Mouse (Mus musculus) liver, adult 2 months (tissue): ENCODE data around the gene Nsd2. TPM values are rescaled to one million over a fixed set of nuclear protein-coding genes. Genes with fewer than 3 reads are reported as not detected.

Experiments used
- DNase-seq: peaks from one replicate; pipeline ENCODE4 v3.0.0-alpha.2; 2011; ENCODE audit warnings: low read depth, low spot score; ENCODE audit errors: extremely low read depth
- H3K27ac ChIP-seq: fragments of 200-500 bp; replicated peaks from 2 replicates; pipeline ENCODE4 v1.5.1; 2012; ENCODE audit warnings: low read depth, mild to moderate bottlenecking, control low read depth, inconsistent platforms, low read length; ENCODE audit not compliant: insufficient read depth
- H3K27me3 ChIP-seq: fragments of 200-500 bp; 2 replicates; pipeline ENCODE4 v1.6.1; 2012; ENCODE audit warnings: mild to moderate bottlenecking, moderate library complexity, low read length, inconsistent platforms; ENCODE audit not compliant: control insufficient read depth, insufficient read depth
- H3K36me3 ChIP-seq: fragments of 200-500 bp; 2 replicates; pipeline ENCODE4 v1.6.1; 2012; ENCODE audit warnings: low read length, inconsistent platforms; ENCODE audit not compliant: control insufficient read depth, insufficient read depth
- H3K4me1 ChIP-seq: fragments of 200-500 bp; 2 replicates; pipeline ENCODE4 v1.6.1; 2011; ENCODE audit warnings: low read length; ENCODE audit not compliant: control insufficient read depth, insufficient read depth
- H3K4me3 ChIP-seq: fragments of 200-500 bp; 2 replicates; pipeline ENCODE4 v1.5.1; 2011; ENCODE audit warnings: low read depth, mild to moderate bottlenecking, control low read depth, low read length, moderate library complexity; ENCODE audit not compliant: insufficient read depth
- H3K79me2 ChIP-seq: fragments of 200-500 bp; 2 replicates; pipeline ENCODE4 v1.6.1; 2012; ENCODE audit warnings: inconsistent platforms, mild to moderate bottlenecking, low read length, moderate library complexity; ENCODE audit not compliant: control insufficient read depth, insufficient read depth
- H3K9ac ChIP-seq: fragments of 200-500 bp; 2 replicates; pipeline ENCODE4 v1.6.1; 2012; ENCODE audit warnings: low read depth, mild to moderate bottlenecking, control low read depth, inconsistent platforms, low read length
- CTCF ChIP-seq: fragments of 200-500 bp; IDR thresholded peaks from 2 replicates; pipeline ENCODE4 v1.5.1; 2011; ENCODE audit warnings: low read depth, low read length, control low read depth
- POLR2A ChIP-seq: fragments of 200-500 bp; IDR thresholded peaks from 2 replicates; pipeline ENCODE4 v1.6.1; 2011; ENCODE audit warnings: low read length, control low read depth; ENCODE audit not compliant: insufficient read depth; ENCODE audit errors: extremely low read depth
- WGBS: fragments of 180-500 bp; shearing (Covaris S2); methylation state at CpG from one replicate; pipeline ENCODE4 v1.1.7; 2018; 5-methylcytosine and 5-hydroxymethylcytosine counted together
- polyA plus RNA-seq: library from polyadenylated mRNA; depleted of rRNA; stranded (reverse); fragments of >200 nt; gene quantifications from 2 replicates; pipeline ENCODE4 v1.2.3, GENCODE M21; 2012; rRNA removed
- total RNA-seq: library from RNA; depleted of rRNA; stranded (reverse); fragments of >200 nt; gene quantifications from 2 replicates; pipeline ENCODE4 v1.2.3, GENCODE M21; 2014; rRNA removed

Gene Nsd2
- total RNA-seq (8.8 and 9.3 TPM in 2 replicates), polyA plus RNA-seq (2.5 and 2.6 TPM in 2 replicates)

DNA sequence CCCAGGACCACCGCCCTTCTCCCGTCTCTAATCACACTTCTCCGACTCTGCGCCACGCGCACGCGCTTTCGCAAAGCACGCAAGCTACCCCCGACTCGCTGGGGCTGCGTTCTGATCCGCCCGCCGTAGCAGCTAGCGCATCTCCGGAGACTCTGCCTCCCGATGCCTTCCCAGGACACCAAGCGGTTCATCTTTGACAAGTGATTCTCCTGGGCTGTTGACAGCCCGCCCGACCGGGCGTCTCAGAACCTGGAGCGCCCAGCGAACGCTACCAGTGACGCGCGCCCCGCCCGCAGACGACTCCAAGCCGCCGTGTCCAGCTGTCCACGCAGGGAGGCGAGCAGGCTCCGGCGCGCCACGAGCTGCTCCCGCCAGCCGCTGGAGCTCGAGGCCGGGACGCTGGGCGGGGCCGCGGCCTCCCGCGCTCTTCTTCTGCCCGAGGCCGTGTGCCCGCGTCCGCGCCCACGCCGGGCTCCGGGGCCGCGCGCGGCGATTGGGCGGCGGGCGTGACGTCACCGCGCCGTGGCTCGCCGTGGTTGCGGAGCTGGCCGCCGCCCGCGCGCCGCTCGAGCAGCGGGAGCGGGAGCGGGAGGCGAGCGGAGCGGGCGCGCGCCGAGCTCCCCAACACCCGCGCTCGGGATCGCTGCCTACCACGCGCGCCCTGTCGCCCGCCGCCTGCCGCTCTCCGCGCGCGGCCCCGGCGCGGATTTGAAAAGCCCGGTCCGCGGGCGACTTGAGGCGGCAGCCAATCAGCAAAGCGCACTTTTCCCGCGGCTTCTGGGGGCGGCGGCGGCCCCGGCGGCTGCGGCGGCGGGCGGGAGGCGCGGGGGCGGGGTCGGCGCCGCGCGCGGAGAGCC lies at the start of gene Nsd2:
Nsd2 (plus strand) TSS at position 850 of the 857 bp plus-strand sequence.
- no peaks in the 10 kb centered on the region for H3K27me3 ChIP-seq
- H3K36me3 ChIP-seq, result no peaks in the 10 kb centered on the region
- peak within 1 kb of the TSS; percentile 99 for H3K4me3 ChIP-seq
- H3K79me2 ChIP-seq, result peaks cover 5% of the 10 kb centered on the region; the same call in 1 of the 2 replicates
- 2% methylated on average over 127 of the region's 136 CpGs for WGBS
- peak within 1 kb of the TSS; percentile 99 for H3K9ac ChIP-seq
- peak; percentile 50 for DNase-seq
- TF ChIP-seq POLR2A (0 out of 2 replicates have a peak, but pooled peaks have one; percentile 7), CTCF (no peak)
- H3K27ac ChIP-seq, result peak within 1 kb of the TSS; percentile 61
- peaks cover 4% of the 10 kb centered on the region; the same call in 1 of the 2 replicates for H3K4me1 ChIP-seq

GRCm38 (mm10) chr5:33777195-33777594 lies 43.3 kb upstream of the Nsd2 start:
- Histone ChIP-seq H3K4me1 (peaks cover 11% of the 10 kb centered on the region), H3K9ac (no peak overlapping the region), H3K27ac (no peak overlapping the region), H3K27me3 (no peaks in the 10 kb centered on the region), H3K79me2 (peaks cover 17% of the 10 kb centered on the region; the same call in 1 of the 2 replicates), H3K36me3 (peaks cover 20% of the 10 kb centered on the region; the same call in 1 of the 2 replicates), H3K4me3 (no peak overlapping the region)
- TF ChIP-seq CTCF (no peak), POLR2A (no peak)
- DNase-seq, result no peak

DNA sequence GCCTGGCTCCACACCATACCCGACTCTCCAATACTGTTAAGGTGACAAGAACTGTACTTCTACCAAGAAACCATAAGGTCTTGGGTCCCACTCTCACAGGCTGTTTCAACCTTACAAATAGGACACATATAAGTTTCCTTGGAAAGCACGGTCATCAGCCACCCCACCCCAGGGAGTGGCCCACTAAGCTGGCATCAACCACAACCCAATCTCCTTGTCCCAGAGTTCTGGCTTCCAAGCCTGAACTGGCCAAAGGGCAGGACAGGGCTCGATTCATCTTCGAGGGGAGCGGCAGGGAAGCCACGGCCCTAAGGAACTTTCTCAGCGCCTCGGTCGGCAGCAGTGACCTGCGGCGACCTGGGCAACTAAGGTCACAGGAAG lies 38.6 kb upstream of the Nsd2 start:
- Histone ChIP-seq H3K27ac (peak overlapping the region; percentile 62; the same call in 1 of the 2 replicates), H3K4me1 (peaks cover 13% of the 10 kb centered on the region), H3K4me3 (peak overlapping the region; percentile 76), H3K79me2 (peaks cover 14% of the 10 kb centered on the region; the same call in 1 of the 2 replicates), H3K27me3 (no peaks in the 10 kb centered on the region), H3K36me3 (peaks cover 10% of the 10 kb centered on the region; the same call in 1 of the 2 replicates), H3K9ac (peak overlapping the region; percentile 78)
- TF ChIP-seq POLR2A (no peak), CTCF (no peak)
- peak; percentile 39 for DNase-seq
- WGBS, result 5% methylated on average over 11 of the region's 11 CpGs

GRCm38 (mm10) chr5:33782345-33782998 lies 38.1 kb upstream of the Nsd2 start, which contains the start of gene Letm1:
Gene Letm1, minus strand, starts transcription at chr5:33782817.
- Histone ChIP-seq H3K79me2 (peaks cover 14% of the 10 kb centered on the region; the same call in 1 of the 2 replicates), H3K27me3 (no peaks in the 10 kb centered on the region), H3K4me3 (peak within 1 kb of the TSS; percentile 76), H3K9ac (peak within 1 kb of the TSS; percentile 78), H3K4me1 (peaks cover 13% of the 10 kb centered on the region), H3K27ac (peak within 1 kb of the TSS; percentile 62), H3K36me3 (peaks cover 7% of the 10 kb centered on the region; the same call in 1 of the 2 replicates)
- 0 out of 2 replicates have a peak, but pooled peaks have one; percentile 33 for TF ChIP-seq POLR2A
- no peak for TF ChIP-seq CTCF
- under 1% methylated on average over 64 of the region's 65 CpGs for WGBS
- peak; percentile 87 for DNase-seq

DNA sequence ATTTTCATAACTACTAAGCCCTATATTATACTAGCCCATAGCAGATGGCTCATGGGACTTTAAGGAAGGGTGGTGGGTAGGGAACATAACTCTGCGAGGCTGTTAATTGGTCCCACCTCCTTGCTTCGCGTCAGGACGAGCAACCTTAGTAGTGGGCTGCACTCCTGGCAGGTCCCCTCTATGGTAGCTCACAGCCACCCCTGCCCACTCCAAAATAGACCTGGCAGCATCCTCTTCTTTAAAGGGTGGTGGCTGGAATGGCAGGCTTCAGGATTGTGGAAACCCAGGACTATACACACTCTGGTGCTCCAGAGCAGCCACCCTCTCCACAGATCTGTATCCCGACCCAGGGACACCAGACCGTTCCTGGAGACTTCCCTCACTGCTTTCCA lies 37.5 kb upstream of the Nsd2 start:
- Histone ChIP-seq H3K79me2 (peaks cover 14% of the 10 kb centered on the region; the same call in 1 of the 2 replicates), H3K27me3 (no peaks in the 10 kb centered on the region), H3K36me3 (peaks cover 3% of the 10 kb centered on the region; the same call in 1 of the 2 replicates), H3K27ac (no peak overlapping the region), H3K4me3 (peak overlapping the region; percentile 76), H3K4me1 (peaks cover 13% of the 10 kb centered on the region), H3K9ac (peak overlapping the region; percentile 36)
- DNase-seq, result no peak
- TF ChIP-seq CTCF (no peak), POLR2A (no peak)
- 5% methylated on average over 6 of the region's 6 CpGs for WGBS
